Mouse (Mus musculus) heart, postnatal 14 days (tissue): Measurements from ENCODE around the gene Abhd4. TPM values are rescaled to one million over a fixed set of nuclear protein-coding genes. Genes with fewer than 3 reads are reported as not detected.

ENCODE experiments used
- DNase-seq, 2 experiments: peaks; one replicate each; pipeline ENCODE4 v3.0.0; 2021 to 2022
- intact Hi-C: fragments of 180-260 bp; cut with DNase I; formaldehyde crosslinking; loops from one replicate; pipeline ENCODE4 v1.15.1; 2025
- long read RNA-seq, 2 experiments: library from polyadenylated mRNA; stranded (forward); transcript quantifications; one replicate each; pipeline ENCODE4 v2.0.0; 2021
- total RNA-seq, 2 experiments: library from RNA; stranded (reverse); gene quantifications; 2 replicates each; pipeline ENCODE4 v1.2.3; 2021

Abhd4 gene
- total RNA-seq, result 10 to 100 TPM; 46.7 to 50.7 TPM
- long read RNA-seq, experiment 1, transcript Abhd4-201 (7 exons, 2,401 nt), result major isoform, 66 of 110 reads
- long read RNA-seq, experiment 1, transcript Abhd4-202 (7 exons, 2,508 nt), result minor isoform, 24 of 110 reads
- long read RNA-seq, experiment 1, partial matches to known transcripts, result 5 of 110 reads
- long read RNA-seq, experiment 1, other reads (novel, unspliced or antisense), result 15 of 110 reads
- long read RNA-seq, experiment 2, transcript Abhd4-201 (7 exons, 2,401 nt), result major isoform, 81 of 130 reads
- long read RNA-seq, experiment 2, transcript Abhd4-202 (7 exons, 2,508 nt), result minor isoform, 25 of 130 reads
- long read RNA-seq, experiment 2, partial matches to known transcripts, result 11 of 130 reads
- long read RNA-seq, experiment 2, other reads (novel, unspliced or antisense), result 13 of 130 reads

- intact Hi-C loops, result loop anchor here (5.0 to 10.0 kb wide), 3 partner anchors 108 to 838 kb away; partner anchors contain the start of genes Oxa1l, Prmt5, Thtpa and Zfhx2
- peak; percentile 99 for DNase-seq
These were observed at the start of gene Abhd4, which contains the start of gene Dad1 for GRCm38 (mm10) chr14:54253741-54254291. TSS of gene Abhd4 (plus strand) at chr14:54254188. TSS of gene Dad1 (minus strand) at chr14:54254104.

GRCm38 (mm10) chr14:54204311-54204710, 49.7 kb upstream of the Abhd4 start:
- DNase-seq, result no peak
- intact Hi-C loops, result no loop called here

- no peak for DNase-seq
- intact Hi-C loops, result no loop called here
These were observed 49.2 kb upstream of the Abhd4 start for GRCm38 (mm10) chr14:54204786-54205185.

GRCm38 (mm10) chr14:54205904-54206303, 48.1 kb upstream of the Abhd4 start:
- DNase-seq, result no peak
- intact Hi-C loops, result no loop called here

GRCm38 (mm10) chr14:54206309-54206708, 47.7 kb upstream of the Abhd4 start:
- DNase-seq, result no peak
- intact Hi-C loops, result no loop called here

GRCm38 (mm10) chr14:54206750-54207550, 47.0 kb upstream of the Abhd4 start:
- intact Hi-C loops, result no loop called here

GRCm38 (mm10) chr14:54207924-54208323, 46.1 kb upstream of the Abhd4 start:
- intact Hi-C loops, result no loop called here
- DNase-seq, result no peak

More at GRCm38 (mm10) chr14:54206750-54207550, 47.0 kb upstream of the Abhd4 start:
- no peak for DNase-seq

- DNase-seq, result no peak
- intact Hi-C loops, result no loop called here
These were observed 45.2 kb upstream of the Abhd4 start for GRCm38 (mm10) chr14:54208741-54209140.

- intact Hi-C loops, result no loop called here
- no peak for DNase-seq
These were observed 44.1 kb upstream of the Abhd4 start for GRCm38 (mm10) chr14:54209932-54210331.

- DNase-seq, result no peak
- intact Hi-C loops, result no loop called here
These were observed 43.6 kb upstream of the Abhd4 start for GRCm38 (mm10) chr14:54210401-54210800.

GRCm38 (mm10) chr14:54211199-54211598, 42.8 kb upstream of the Abhd4 start:
- DNase-seq, result no peak
- intact Hi-C loops, result no loop called here

- intact Hi-C loops, result no loop called here
- DNase-seq, result no peak
These were observed 42.2 kb upstream of the Abhd4 start for GRCm38 (mm10) chr14:54211755-54212154.

GRCm38 (mm10) chr14:54213734-54214133, 40.3 kb upstream of the Abhd4 start:
- DNase-seq, result no peak
- intact Hi-C loops, result no loop called here

- DNase-seq, result no peak
- intact Hi-C loops, result no loop called here
These were observed 39.5 kb upstream of the Abhd4 start for GRCm38 (mm10) chr14:54214477-54214876.

GRCm38 (mm10) chr14:54214901-54215300, 39.1 kb upstream of the Abhd4 start:
- DNase-seq, result no peak
- intact Hi-C loops, result no loop called here

- intact Hi-C loops, result no loop called here
- no peak for DNase-seq
These were observed 37.9 kb upstream of the Abhd4 start for GRCm38 (mm10) chr14:54216126-54216525.

GRCm38 (mm10) chr14:54218233-54218632, 35.8 kb upstream of the Abhd4 start:
- intact Hi-C loops, result no loop called here

GRCm38 (mm10) chr14:54218721-54219120, 35.3 kb upstream of the Abhd4 start:
- DNase-seq, result no peak
- intact Hi-C loops, result no loop called here

More at GRCm38 (mm10) chr14:54218233-54218632, 35.8 kb upstream of the Abhd4 start:
- DNase-seq, result no peak

GRCm38 (mm10) chr14:54219256-54219655, 34.7 kb upstream of the Abhd4 start:
- intact Hi-C loops, result no loop called here
- no peak for DNase-seq

- no peak for DNase-seq
- intact Hi-C loops, result no loop called here
These were observed 34.1 kb upstream of the Abhd4 start for GRCm38 (mm10) chr14:54219849-54220248.
